Mouse (Mus musculus) heart, postnatal 10 days (tissue): ENCODE data around the gene Gria1. TPM values are rescaled to one million over a fixed set of nuclear protein-coding genes. Genes with fewer than 3 reads are reported as not detected.

Experiments
- DNase-seq, 2 experiments: peaks; one replicate each; pipeline ENCODE4 v3.0.0; 2021
- intact Hi-C: fragments of 180-260 bp; cut with DNase I; formaldehyde crosslinking; loops from one replicate; pipeline ENCODE4 v1.15.1; 2025
- total RNA-seq, 2 experiments: library from RNA; stranded (reverse); gene quantifications; 2 replicates each; pipeline ENCODE4 v1.2.3; 2021

Gria1 gene
- under 1 TPM; 0.36 to 0.55 TPM for total RNA-seq

DNA sequence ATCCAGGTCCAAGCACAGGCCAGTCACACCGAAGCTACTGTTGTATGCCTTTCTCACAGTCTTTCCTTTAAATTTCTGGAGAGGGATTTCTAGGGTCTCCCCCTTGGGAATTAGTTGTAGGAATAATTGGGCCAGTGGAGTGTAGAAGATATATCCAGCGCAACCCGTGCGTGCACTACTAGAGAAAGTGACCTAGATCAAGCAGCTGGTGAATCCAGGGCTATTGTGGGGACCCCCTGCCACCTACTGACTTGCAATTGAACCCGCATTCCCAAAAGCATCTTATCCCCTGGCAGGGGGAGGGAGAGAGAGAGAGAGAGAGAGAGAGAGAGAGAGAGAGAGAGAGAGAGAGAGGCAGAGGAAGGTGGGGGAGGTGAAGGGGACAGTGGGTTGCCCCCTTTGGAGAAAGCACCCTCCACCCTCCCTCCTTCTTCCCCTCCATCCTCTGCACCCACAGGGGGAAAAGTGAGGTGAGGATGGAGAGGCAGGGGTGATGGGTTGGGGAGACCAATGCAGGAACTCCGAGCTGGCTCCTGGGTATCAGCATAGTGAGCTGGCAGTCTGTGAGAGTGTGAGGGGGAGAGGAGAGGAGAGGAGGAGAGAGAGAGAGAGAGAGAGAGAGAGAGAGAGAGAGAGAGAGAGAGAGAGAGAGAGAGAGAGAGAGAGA lies at the start of gene Gria1:
Gria1 (plus strand) TSS at position 364 of the 667 bp plus-strand sequence.
- intact Hi-C loops = no loop called here

DNA sequence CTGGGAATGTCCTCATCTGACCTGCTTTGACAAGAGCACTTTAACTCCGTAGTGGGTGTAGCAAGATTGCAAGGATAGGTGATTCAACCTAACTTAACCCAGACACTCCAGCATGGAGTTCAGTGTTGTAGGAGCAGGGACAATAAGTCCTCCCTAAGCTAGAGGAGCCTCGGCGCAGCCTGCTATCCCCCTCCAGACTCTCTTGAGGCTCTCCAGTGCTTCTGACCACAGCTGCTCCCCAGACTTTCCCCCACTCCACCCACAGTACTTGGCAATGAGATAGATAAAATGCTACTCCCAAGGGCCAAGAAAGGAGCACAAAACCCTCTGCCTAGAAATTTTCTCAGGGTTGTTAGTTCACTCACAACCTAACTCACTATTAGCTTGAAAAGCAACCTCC lies 49.4 kb upstream of the Gria1 start:
- peak; percentile 5 for DNase-seq
- intact Hi-C loops = no loop called here

More for the DNA sequence above, at the start of gene Gria1:
- no peak for DNase-seq

DNA sequence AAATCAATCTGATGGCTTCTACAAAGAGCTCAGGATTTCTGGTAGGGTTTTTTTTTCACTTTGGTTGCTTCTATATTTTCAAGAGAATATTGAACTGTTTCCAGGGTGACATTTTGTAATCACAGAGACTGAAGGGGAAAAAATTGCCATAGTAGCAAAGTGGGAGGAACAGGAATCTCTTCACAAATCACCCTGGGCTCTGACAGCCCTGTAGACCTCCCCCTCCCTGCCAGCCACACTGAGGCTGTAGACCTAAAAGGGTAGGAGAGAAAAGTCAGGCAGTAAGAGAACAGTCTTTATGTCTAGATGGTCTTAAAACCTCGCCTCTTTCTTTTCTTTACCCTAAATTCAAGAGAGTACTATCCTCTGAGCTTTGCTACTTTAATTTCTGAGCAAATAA lies 38.4 kb upstream of the Gria1 start:
- intact Hi-C loops = no loop called here
- DNase-seq = no peak

DNA sequence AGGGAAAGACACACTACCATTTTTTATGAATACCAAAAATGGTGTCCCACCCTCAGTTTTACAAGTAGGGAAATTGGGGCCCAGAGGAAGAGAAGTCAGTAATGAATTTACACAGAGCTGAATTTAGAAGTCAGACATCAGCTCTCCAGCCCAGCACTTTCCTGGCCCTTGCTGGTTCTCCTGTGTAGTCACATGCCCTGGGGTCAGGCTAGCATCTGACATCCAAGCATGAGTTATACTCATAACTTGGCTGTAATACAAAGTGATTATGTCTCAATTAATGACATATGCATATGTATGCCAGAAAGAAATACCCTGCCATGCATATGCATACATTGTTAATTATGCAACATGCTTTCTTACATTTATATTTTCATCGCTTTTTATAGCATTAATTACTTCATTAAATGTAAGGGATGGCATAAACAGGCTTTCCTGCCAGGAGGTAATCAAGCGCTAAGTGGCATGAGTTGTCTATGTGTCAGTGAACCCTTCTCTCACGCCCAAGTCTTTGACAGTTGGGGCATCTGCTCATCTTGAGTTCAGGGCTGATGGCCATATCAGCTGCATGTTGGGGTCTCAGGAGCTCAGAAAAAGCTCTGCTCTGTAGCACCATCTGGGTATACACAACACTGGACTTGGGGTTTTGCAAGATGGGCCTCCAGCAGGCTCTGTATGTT lies 26.7 kb upstream of the Gria1 start:
- intact Hi-C loops = no loop called here
- DNase-seq = no peak

DNA sequence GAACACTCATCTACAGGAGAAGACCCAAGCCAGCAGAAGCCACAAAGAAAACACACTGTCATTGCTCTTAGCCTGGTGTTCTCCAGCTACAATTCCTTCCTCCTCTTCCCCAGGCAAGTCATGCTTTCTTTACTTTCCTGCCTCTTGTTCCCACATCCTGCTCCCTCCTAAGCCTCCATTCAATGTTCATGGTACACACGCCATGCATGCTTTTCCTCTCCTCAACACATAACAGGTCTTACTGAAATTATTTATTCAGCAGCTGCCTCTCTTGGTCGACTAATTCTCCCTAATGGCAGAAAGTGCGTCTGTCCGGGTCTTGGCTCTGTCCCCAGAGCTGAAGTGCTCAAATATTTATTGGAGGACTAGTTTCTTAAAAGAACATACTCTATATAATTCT lies 25.7 kb upstream of the Gria1 start:
- intact Hi-C loops = no loop called here
- DNase-seq = peak in 1 of 2 experiments; percentile 12

DNA sequence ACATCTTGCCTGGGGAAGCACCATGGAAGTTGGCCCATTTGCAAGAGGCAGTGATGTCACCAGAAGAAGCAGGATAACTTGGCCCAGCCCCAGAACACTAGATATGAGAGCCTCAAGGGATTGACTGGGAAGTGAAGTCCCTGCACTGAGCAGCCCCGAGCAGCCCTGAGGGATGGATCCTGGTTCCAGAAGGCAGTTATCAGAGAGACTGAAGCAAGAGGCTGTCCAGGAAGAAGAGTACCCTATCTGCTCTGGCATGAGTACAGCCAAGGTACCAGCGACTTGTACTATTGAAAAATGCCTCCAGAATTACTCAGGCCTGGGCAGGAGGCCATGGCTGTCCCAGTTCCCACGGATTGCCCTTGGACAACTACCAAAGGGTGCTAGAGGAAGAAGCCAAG lies 11.6 kb upstream of the Gria1 start:
- intact Hi-C loops = no loop called here
- DNase-seq = peak; percentile 83 to 84

DNA sequence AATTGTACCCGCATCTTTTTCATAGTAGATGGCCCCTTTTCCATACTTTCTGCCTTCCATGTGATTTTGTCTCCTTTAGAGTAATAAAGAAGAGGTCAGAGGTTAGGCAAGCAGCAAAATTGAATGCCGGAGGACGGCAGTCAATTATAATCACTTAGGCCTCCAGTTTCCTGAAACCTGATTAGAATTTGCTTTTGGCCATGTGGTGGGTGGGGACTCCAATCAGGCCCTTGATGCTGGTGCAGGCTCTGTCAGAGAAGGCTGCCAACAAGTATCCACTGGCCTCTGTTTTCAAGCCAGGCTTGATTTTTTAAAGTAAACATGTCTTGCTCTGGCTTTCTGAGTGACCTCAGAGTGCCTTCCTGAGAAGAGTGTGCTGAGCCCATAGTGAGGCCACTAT lies 6.6 kb upstream of the Gria1 start:
- intact Hi-C loops = no loop called here
- DNase-seq = no peak

DNA sequence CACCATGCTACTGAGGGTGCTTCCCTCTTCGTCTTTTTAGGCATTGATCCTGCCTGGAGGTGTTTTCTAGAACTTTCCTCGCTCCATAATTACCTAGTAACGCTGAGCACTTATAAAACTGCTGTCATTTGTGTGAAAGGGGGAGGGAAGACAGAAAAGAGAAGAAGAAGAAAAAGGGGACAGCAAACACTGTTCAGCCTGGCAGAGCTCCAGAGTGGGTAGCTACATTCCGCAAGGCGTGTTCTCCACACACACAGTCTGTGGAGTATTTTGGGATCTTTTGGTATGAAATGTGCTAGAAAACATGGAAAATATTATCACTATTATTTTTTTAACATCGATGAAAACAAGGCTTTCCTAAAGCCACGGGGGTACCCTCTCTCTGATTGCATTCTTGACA lies 5.8 kb upstream of the Gria1 start:
- no peak for DNase-seq
- intact Hi-C loops = no loop called here

DNA sequence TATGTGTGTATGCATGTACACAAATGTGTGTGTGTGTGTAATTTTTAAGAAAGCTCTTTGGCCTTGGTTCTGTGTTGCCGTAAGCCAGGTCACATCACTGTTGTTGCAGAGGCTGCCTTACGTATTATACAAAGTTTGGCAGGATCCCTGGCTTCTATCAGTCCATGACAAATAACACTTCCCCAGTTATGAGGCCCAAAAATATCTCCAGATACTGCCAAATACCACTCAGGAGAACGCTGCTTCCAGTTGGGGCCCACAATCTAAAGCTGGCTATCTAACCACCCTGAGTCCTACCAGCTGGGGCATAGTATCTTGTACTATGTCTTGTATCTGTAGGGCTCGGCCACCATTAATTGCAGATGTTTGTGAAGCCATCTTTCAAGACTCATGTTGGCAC lies 3.4 kb upstream of the Gria1 start:
- DNase-seq = peak; percentile 37 to 50

DNA sequence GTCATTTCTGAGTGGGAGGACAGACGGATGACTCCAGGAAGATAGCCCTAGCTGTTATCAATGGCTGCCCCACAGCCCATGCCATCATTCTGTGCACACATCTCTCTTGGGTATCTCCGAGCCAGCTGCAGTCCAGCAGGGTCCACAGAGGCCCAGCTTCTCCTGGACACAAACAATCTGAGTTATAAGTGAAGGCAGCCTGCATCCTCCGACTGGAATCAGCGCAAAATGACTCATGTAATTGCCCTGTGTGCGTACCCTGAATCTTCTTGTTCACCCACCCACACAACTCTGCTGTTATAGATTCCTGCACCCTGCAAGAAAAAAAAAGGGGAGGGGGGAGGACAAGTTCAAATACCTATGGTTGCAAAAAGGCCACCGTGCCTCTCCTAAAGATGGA lies 576 bp upstream of the Gria1 start:
- intact Hi-C loops = no loop called here
- DNase-seq = no peak

More for the DNA sequence above, 3.4 kb upstream of the Gria1 start:
- intact Hi-C loops = no loop called here

DNA sequence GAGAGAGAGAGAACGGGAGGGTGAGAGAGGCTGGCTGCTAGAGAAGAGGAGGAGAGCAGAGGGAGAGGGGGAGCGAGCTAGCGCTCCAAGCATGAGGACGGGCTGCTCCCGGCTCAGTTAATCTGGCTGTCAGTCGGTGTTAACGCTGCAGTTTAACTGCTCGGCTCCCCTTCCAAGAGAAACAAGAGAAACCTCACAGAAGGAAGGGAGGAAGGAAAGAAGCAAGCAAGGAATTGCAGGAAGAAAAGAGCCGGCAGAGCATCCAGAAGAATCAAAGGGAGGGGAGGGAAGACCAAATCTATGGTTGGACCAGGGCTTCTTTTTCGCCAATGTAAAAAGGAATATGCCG lies 478 bp downstream of the Gria1 start:
- intact Hi-C loops = no loop called here
- peak; percentile 18 to 23 for DNase-seq

DNA sequence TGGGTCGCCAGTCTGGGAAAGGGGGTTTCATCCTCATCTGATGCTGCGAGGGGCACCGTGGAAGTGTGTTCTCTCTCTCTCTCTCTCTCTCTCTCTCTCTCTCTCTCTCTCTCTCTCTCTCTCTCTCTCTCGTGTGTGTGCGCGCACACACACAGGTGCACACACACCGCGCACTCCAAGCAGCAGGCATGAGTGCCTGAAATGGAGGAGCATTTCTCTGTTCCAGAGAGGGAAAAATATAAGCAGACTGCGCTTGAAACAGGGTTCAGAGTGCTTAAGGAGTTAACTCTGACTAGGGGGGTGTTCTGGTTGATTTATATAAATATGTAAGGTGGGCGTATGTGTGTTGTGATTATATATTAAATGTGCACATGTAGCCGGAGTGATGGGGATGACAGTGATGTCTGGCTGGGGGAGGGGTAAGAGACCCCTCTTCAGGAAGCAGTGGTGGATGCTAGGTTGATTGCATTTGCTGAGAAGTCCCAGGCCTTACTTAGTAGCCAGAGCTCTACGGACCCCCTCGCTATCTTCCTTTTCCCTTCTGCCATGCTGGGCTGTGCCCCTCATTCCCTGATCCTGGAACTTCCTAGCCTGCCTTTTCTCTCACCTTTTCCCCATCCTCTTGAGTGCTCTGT lies 1.2 kb downstream of the Gria1 start:
- DNase-seq = no peak
- intact Hi-C loops = no loop called here

DNA sequence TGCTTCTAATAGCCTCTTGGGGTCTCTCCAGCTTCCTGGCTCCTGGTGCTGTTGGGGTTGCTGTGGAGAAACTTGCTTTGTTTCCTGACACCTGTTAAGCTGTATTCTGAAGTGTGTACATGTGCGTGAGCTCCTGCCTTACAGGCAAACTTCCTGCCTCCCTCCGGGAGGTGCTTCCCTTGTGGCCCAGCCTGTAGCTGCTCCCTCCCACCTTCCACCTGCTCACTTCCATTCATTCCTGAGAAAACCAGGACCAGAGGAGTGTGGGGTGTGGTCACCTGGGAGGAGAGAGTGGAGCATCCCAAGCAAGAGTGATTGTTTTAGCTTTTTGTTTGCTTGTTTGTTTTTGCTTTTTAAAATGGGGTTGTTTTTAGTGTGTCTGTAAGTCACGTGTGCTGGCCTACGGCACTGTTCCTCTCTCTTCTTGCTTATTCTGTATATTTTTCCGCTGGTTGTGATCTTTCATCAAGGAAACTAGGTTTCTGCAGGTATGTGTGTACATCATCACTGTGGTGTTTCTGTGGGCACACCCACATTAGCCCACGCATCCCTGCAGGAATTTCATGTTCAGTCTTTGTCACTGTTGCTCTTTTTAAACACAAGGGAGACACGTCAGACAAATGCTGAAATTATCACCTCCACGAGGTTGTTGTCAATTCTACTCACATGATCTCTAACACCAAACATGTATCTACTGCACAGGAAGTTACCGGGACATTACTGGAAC lies 2.4 kb downstream of the Gria1 start:
- intact Hi-C loops = no loop called here
- no peak for DNase-seq

DNA sequence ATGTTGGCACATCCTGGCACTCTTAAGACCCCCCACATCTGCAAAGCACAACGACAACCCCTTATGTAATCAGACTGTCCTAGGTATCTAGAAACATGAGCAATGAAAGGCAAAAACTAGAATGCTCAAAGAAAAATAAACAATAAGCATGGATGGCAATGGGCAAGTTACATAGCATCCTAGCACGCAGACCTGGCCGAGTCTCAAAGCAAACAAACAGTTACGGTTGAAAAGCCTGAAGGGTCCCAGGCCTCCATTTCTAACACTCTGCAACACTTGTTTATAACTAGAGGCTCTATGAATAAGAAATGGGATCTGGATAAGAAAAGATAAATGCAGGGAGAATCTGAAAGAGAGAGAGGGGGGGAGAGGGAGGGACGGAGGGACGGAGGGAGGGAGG lies 3.2 kb downstream of the Gria1 start:
- intact Hi-C loops = no loop called here
- no peak for DNase-seq

DNA sequence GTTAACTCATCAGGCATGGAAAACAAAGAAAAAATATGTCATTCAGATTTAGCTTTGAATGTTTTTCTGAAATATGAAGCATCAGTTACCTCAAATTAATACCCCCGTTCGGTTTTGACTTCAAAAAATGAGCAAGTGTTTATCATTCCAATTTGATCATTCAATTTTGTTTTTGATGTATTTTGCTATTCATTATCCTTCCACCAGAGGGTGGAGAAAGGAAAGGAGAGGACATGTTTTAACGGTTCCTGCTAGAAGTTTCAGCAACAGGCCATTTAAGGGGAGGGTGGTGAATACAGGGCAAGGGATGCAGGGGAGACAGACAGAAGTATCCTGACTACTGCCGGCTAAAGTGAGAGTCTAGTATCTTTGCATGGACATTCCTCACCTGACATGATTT lies 7.3 kb downstream of the Gria1 start:
- DNase-seq = no peak
- intact Hi-C loops = loop anchor here (2.0 kb wide), 1 partner anchor 292 kb away; no protein-coding TSS in a partner anchor

DNA sequence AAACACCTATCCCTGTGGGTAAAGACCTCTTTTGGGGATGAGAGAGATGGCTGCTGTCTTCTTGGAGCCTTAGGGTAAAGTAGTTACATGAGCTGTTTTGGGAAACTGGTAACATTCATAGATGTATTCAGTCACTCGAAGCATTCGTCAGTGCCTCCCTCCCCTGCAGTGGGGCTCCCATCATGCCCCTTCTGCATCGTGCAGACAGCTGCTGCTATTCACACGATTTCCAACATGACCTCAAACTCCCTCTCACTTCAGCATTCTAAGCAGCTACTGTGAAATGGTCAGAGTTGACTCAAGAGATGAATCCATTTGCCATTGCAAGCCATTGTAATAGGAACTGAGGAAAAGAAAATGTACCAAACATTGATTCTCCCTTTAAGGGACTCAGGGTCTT lies 11.2 kb downstream of the Gria1 start:
- intact Hi-C loops = no loop called here
- no peak for DNase-seq

DNA sequence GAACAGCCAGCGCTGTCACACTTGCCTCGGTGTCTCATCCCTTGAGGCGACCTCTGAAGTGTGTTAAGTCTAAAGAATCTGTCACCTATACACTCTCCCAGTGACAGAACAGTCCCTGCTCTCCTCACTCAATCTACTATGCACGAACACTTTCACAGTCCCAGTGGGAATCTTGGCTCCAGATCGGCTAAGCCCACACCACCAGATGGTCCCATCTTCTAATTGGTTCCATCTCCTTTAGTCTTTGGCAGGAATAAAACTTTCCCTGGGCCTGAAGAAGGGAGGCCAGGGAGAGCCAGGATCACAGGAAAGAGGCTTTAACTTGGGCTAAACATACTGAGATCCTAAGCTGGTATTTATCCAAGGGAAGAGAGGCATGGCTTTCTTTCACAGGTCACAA lies 19.3 kb downstream of the Gria1 start:
- intact Hi-C loops = no loop called here
- no peak for DNase-seq

DNA sequence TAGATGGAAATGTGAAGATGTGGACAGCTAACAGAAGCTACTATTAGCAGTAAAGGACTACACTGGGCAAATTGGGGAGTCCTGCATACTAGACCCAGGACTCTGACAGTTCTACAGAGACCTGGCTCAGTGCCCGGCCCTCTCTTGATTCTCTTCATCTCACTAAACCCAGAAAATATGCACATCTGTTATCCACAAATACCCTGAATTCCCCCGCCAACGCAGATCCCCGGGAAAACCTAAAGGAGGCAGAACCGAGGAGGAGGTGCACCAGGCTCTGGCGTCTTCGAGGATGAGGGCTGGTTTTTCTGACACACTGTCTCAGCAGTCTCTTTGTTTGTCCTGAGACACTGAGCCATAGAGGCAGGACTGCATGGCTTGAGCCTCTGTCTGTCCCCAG lies 27.6 kb downstream of the Gria1 start:
- intact Hi-C loops = no loop called here
- peak; percentile 6 to 12 for DNase-seq

DNA sequence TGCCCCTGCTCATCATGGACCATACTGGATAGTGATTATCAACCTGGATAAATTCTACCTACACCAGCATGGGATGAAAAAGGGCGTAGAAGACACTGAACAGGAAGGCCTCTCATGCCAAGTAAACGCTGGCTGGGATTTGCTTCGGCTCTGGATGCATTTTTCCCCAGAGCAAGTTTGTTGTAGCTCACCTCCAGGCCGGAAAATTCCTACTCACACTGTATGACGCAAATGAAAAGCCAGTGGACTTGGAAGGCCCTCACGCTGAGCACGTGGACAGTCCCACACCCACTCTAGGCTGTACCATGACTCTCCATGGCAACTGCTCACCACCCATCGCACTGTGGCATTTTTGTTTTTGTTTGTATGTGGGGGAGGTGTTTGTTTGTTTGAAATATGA lies 28.1 kb downstream of the Gria1 start:
- peak in 1 of 2 experiments; percentile 1 for DNase-seq
- intact Hi-C loops = no loop called here

DNA sequence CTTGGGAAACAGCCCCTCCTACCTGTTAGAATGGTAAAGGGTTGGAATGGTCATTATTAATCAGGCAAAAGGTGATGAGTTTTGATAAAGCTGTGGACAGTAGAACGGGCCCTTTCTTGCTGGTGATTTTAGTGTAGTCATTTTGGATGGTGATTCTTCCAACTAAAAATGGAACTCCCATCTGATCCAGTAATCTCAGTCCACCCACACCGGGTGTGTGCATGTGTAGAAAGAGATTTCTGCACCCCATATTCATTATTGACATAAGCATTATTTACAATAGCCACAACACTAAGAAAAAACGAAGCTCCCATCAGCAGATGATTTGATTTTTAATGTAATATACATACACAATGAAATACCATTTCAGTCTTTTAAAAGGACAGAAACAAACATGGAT lies 30.9 kb downstream of the Gria1 start:
- intact Hi-C loops = no loop called here
- DNase-seq = no peak

DNA sequence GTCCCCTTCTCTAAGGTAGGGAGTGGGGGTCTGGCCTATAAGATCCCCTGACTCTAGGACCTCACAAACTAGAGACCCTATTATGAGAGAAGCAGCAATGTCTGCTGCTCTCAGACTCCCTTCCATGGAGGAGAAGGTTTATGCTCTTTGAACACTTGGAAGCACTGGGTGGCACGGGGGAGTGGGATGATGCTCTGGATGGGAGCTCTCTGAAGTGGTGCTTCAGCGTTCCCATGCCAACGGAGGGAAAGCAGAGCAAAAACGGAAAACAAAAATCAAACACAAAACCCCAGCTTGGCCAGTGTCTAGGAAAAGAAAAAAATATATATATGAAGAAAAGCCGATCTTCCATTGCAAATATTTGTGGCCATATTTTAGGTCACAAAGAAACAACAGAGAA lies 33.0 kb downstream of the Gria1 start:
- intact Hi-C loops = no loop called here
- no peak for DNase-seq
